Mouse (Mus musculus) brain, embryonic 14.5 days (tissue): ENCODE results near the gene Lmna.

ENCODE experiments used
- CTCF ChIP-seq: fragments of 200-500 bp; IDR thresholded peaks from 2 replicates; pipeline ENCODE4 v1.5.1; 2012; ENCODE audit warnings: inconsistent platforms, mild to moderate bottlenecking, moderate library complexity, borderline replicate concordance; ENCODE audit not compliant: insufficient read depth, insufficient read length; ENCODE audit errors: extremely low read depth
- POLR2A ChIP-seq: fragments of 200-500 bp; IDR thresholded peaks from 2 replicates; pipeline ENCODE4 v1.6.1; 2012; ENCODE audit warnings: mild to moderate bottlenecking, inconsistent platforms, borderline replicate concordance; ENCODE audit not compliant: poor library complexity, insufficient read depth, insufficient read length, severe bottlenecking; ENCODE audit errors: extremely low read depth

DNA sequence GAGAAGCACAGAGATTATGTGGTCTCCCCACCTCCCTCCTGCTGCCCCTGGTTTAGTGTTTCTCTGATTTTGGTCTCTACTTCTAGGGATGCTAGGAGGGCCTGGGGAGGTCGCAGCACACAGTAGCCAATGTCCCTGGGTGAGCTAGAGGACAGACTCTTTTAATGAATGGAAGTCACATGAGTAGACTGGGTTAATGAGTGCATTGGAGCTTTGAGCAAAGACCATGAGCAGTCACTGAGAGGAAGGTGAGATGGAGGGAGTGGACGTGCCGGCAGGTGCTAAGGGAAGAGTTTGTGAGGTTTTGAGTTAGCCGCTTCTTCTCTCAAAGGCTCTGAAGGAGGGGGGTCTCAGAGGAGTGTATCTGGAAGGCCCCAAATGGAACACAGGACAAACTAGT, 25.8 kb upstream of the Lmna start:
- no peak for TF ChIP-seq POLR2A
- TF ChIP-seq CTCF: no peak
